Mouse (Mus musculus) mesoderm, embryonic 11.5 days (tissue): ENCODE measurements around the gene Naa30.

Experiments used
- DNase-seq: peaks from one replicate; pipeline ENCODE4 v3.0.0-alpha.2; 2012; ENCODE audit warnings: low read depth, low spot score

Gene Naa30

GRCm38 (mm10) chr14:49226471-49226870 is 54.4 kb downstream of the Naa30 start:
- no peak for DNase-seq

- peak; percentile 5 for DNase-seq
Measured at GRCm38 (mm10) chr14:49226986-49227385, 55.0 kb downstream of the Naa30 start.

DNA sequence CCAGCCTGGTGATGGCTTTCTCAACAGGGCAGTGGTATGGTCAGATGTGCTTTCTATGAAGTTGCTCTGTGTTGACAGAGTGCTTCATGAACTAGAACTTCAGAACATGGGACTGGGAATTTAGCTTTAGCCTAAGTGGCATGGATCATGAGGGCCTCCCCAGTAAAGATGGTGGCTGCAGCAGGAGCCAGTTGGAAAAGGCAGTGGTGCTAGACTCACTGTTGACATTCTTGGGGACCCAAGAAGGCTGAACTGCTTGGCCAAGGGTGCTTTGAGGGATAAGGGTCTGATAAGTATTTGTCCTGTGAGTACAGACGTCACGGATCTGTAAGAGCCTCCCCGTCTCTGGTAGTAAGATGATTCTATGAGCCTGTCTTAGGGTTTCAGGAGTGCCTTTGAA is 59.8 kb downstream of the Naa30 start:
- DNase-seq = no peak

- peak; percentile 60 for DNase-seq
Measured at GRCm38 (mm10) chr14:49234788-49235515, 62.9 kb downstream of the Naa30 start.

DNA sequence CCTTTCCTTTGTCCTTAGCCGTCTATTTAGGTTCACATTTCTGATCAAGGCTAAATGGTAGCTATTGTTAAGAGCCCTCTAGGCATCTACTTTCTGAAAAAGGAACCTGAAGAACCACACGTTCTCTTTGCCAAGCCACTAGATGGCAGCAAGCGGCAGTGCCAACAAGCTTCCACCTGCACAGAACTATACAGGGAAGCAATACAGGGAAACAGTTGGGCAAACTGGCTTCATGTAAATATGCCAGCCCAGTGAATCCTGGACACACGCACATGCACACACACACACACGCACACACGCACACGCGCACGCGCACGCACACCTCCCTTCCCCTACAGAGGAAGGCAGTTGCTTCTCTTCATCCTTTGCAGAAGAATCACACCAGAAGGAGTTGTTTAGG is 66.2 kb downstream of the Naa30 start:
- peak; percentile 68 for DNase-seq
